Mouse (Mus musculus) liver, embryonic 14.5 days (tissue): ENCODE data around the gene Defb47. TPM values are rescaled to one million over a fixed set of nuclear protein-coding genes. Genes with fewer than 3 reads are reported as not detected.
A peak's percentile ranks its signal among the peaks of the same experiment; 100 is the strongest.

ENCODE experiments used
- ATAC-seq: fragments of 200-750 bp; cut with Nextera tagmentation; 2 replicates; pipeline ENCODE4 v1.8.0; 2017; ENCODE audit warnings: moderate number of reproducible peaks, mild to moderate bottlenecking, moderate library complexity; ENCODE audit not compliant: insufficient read depth
- DNase-seq, 3 experiments: peaks; one replicate each; pipeline ENCODE4 v3.0.0-alpha.2; 2012 to 2013; ENCODE audit warnings: low read depth in 3 of 3, low spot score in 3 of 3
- H3K27ac ChIP-seq: fragments of 300-500 bp; sonication (generic); 2 replicates; pipeline ENCODE4 v1.5.1; 2014; ENCODE audit warnings: moderate library complexity, mild to moderate bottlenecking, control low read depth, inconsistent platforms
- H3K27me3 ChIP-seq: fragments of 300-500 bp; sonication (generic); 2 replicates; pipeline ENCODE4 v1.6.1; 2014; ENCODE audit warnings: mild to moderate bottlenecking, low read length, moderate library complexity; ENCODE audit not compliant: control insufficient read depth, insufficient read depth
- H3K36me3 ChIP-seq: fragments of 300-500 bp; sonication (generic); replicated peaks from 2 replicates; pipeline ENCODE4 v1.6.1; 2014; ENCODE audit warnings: low read depth; ENCODE audit not compliant: control insufficient read depth, insufficient read depth
- H3K4me1 ChIP-seq, 2 experiments: fragments of 200-500 bp in 1 of 2; fragments of 300-500 bp in 1 of 2; sonication (generic) in 1 of 2; replicated peaks; 2 replicates each; pipeline ENCODE4 v1.6.1; 2012 to 2014; ENCODE audit warnings: antibody characterized with exemption in 1 of 2, inconsistent platforms in 1 of 2, low read length in 1 of 2; ENCODE audit not compliant: control insufficient read depth in 2 of 2, insufficient read depth in 2 of 2
- H3K4me2 ChIP-seq: fragments of 300-500 bp; sonication (generic); 2 replicates; pipeline ENCODE4 v1.6.1; 2014; ENCODE audit warnings: low read depth, mild to moderate bottlenecking, control low read depth, moderate library complexity
- H3K4me3 ChIP-seq, 2 experiments: fragments of 200-500 bp in 1 of 2; fragments of 300-500 bp in 1 of 2; sonication (generic) in 1 of 2; 2 replicates each; pipeline ENCODE4 v1.5.1; 2012 to 2014; ENCODE audit warnings: low read depth in 2 of 2, low read length in 2 of 2, mild to moderate bottlenecking in 2 of 2, control low read depth in 1 of 2, inconsistent platforms in 1 of 2, moderate library complexity in 1 of 2; ENCODE audit not compliant: insufficient read depth in 1 of 2
- H3K9ac ChIP-seq: fragments of 300-500 bp; sonication (generic); replicated peaks from 2 replicates; pipeline ENCODE4 v1.6.1; 2014; ENCODE audit warnings: mild to moderate bottlenecking, control low read depth, moderate library complexity
- H3K9me3 ChIP-seq: fragments of 300-500 bp; sonication (generic); 2 replicates; pipeline ENCODE4 v1.6.1; 2016; ENCODE audit warnings: low read length, mixed read lengths; ENCODE audit not compliant: control insufficient read depth
- CTCF ChIP-seq: IDR thresholded peaks from 2 replicates; pipeline ENCODE4 v1.5.1; 2016; ENCODE audit warnings: antibody characterized with exemption, low read depth, control low read depth
- EP300 ChIP-seq: IDR thresholded peaks from 2 replicates; pipeline ENCODE4 v1.6.1; 2016; ENCODE audit warnings: antibody characterized with exemption, low read depth
- WGBS: fragments of 180-500 bp; shearing (Covaris S2); extraction: QIAGEN DNeasy Blood & Tissue Kit; methylation state at CpG from one replicate; pipeline ENCODE4 v1.1.7; 2014; ENCODE audit not compliant: insufficient replicate concordance; 5-methylcytosine and 5-hydroxymethylcytosine counted together
- polyA plus RNA-seq, 2 experiments: library from polyadenylated mRNA; depleted of rRNA in 1 of 2; stranded (reverse) in 1 of 2; unstranded in 1 of 2; fragments of >200 nt; fragmentation: Nextera tagmentation in 1 of 2; extraction: Ambion mirVana in 1 of 2; gene quantifications; 2 replicates each; pipeline versions ENCODE4 v1.2.1 to v1.2.3; 2012 to 2014

Defb47 gene
- polyA plus RNA-seq (2012; rRNA removed): not detected in 2 replicates
- polyA plus RNA-seq (2014; fragmentation: Nextera tagmentation; extraction: Ambion mirVana): not detected in 2 replicates

DNA sequence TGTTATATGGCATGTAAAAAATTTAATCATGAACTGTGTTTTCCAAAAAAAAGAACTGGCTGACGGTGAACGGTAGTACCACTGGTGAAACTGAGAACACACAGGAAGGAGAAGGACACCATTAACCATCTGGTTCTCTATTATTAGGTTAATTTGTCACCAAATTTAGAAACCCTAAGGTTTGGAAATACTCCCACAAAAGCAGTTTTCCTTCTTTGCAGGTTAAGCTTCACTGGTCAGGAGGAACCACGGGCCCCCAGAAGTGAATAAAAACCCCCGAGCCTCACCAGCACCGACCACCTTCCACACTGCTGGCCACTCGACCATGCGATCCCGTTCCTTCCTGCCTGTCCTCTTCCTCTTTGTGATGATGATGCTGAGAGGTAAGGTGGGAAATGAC, at the start of gene Defb47:
Gene Defb47, plus strand, starts transcription at position 301 of the 400 bp plus-strand sequence.
- Histone ChIP-seq H3K4me1 (no peaks in the 10 kb centered on the region), H3K9me3 (no peaks in the 10 kb centered on the region), H3K4me2 (no peak within 1 kb of the TSS), H3K9ac (no peak within 1 kb of the TSS), H3K36me3 (no peaks in the 10 kb centered on the region), H3K27ac (no peak within 1 kb of the TSS), H3K4me3 (no peak within 1 kb of the TSS), H3K27me3 (no peaks in the 10 kb centered on the region)
- 59% methylated on average over 8 of the region's 8 CpGs for WGBS
- no peak for ATAC-seq
- DNase-seq: no peak
- no peak for TF ChIP-seq EP300
- TF ChIP-seq CTCF: no peak

DNA sequence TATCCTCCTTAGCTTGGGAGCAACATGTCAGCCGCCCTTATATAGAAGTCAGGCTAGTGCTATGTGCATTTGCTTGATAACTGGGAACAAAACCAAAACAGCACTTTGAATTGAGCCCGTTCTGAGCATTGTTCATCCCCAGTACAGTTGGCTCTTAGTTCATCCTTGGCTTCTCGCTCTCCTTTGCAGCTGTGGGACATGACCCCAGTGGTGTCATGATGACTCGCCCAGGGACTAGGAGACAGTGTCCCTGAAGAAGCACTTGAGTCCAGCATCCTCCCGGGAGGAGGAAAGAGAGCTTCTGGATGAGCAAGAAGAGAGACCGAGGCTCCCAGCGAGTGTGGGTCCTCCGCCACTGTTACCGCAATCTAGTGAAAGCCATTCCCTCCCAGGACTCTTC, 41.8 kb upstream of the Defb47 start:
- 71% methylated on average over 9 of the region's 9 CpGs for WGBS

GRCm38 (mm10) chr14:62963632-62964031, 34.2 kb upstream of the Defb47 start:
- WGBS: 66% methylated on average over 4 of the region's 4 CpGs
- H3K27ac ChIP-seq: no peak overlapping the region
- TF ChIP-seq EP300 (no peak), CTCF (no peak)
- H3K9ac ChIP-seq: no peak overlapping the region
- no peaks in the 10 kb centered on the region for H3K9me3 ChIP-seq
- ATAC-seq (no peak), DNase-seq (no peak)
- no peaks in the 10 kb centered on the region for H3K27me3 ChIP-seq
- H3K36me3 ChIP-seq: no peaks in the 10 kb centered on the region
- H3K4me2 ChIP-seq: no peak overlapping the region
- no peak overlapping the region for H3K4me3 ChIP-seq
- H3K4me1 ChIP-seq: no peaks in the 10 kb centered on the region

More for the DNA sequence above, 41.8 kb upstream of the Defb47 start:
- H3K4me3 ChIP-seq: no peak overlapping the region
- no peak for TF ChIP-seq CTCF
- no peak for TF ChIP-seq EP300
- H3K4me2 ChIP-seq: no peak overlapping the region
- no peaks in the 10 kb centered on the region for H3K9me3 ChIP-seq
- no peak overlapping the region for H3K27ac ChIP-seq
- H3K4me1 ChIP-seq: no peaks in the 10 kb centered on the region
- no peak for ATAC-seq
- H3K36me3 ChIP-seq: no peaks in the 10 kb centered on the region
- H3K9ac ChIP-seq: no peak overlapping the region
- no peak for DNase-seq
- H3K27me3 ChIP-seq: no peaks in the 10 kb centered on the region

- no peak for TF ChIP-seq EP300
- 0 out of 2 replicates have a peak, but pooled peaks have one; percentile 8 for TF ChIP-seq CTCF
- Histone ChIP-seq H3K36me3 (no peaks in the 10 kb centered on the region), H3K4me1 (no peaks in the 10 kb centered on the region), H3K4me2 (no peak overlapping the region), H3K9ac (no peak overlapping the region), H3K4me3 (no peak overlapping the region), H3K27ac (no peak overlapping the region), H3K27me3 (no peaks in the 10 kb centered on the region), H3K9me3 (no peaks in the 10 kb centered on the region)
- DNase-seq (no peak), ATAC-seq (no peak)
- 62% methylated on average over 5 of the region's 5 CpGs for WGBS
Measured at GRCm38 (mm10) chr14:62965342-62965741, 32.5 kb upstream of the Defb47 start.

GRCm38 (mm10) chr14:62965811-62966520, 31.9 kb upstream of the Defb47 start:
- H3K27ac ChIP-seq: no peak overlapping the region
- ATAC-seq (no peak), DNase-seq (no peak)
- no peaks in the 10 kb centered on the region for H3K36me3 ChIP-seq
- no peaks in the 10 kb centered on the region for H3K4me1 ChIP-seq
- H3K4me2 ChIP-seq: peak overlapping the region; percentile 36
- H3K9ac ChIP-seq: no peak overlapping the region
- 20% methylated on average over 15 of the region's 15 CpGs for WGBS
- no peaks in the 10 kb centered on the region for H3K9me3 ChIP-seq
- TF ChIP-seq EP300: no peak
- TF ChIP-seq CTCF: no peak
- peak overlapping the region in 1 of 2 experiments; percentile 0; a peak in 1 of 4 replicates for H3K4me3 ChIP-seq
- H3K27me3 ChIP-seq: no peaks in the 10 kb centered on the region
